Mouse (Mus musculus) layer of hippocampus, adult 9-11 months (tissue): Measurements from ENCODE around the gene Lrg1.
A peak's percentile ranks its signal among the peaks of the same experiment; 100 is the strongest.

Source experiments
- DNase-seq: peaks from one replicate; pipeline ENCODE4 v3.0.0; 2022

Gene Lrg1

DNA sequence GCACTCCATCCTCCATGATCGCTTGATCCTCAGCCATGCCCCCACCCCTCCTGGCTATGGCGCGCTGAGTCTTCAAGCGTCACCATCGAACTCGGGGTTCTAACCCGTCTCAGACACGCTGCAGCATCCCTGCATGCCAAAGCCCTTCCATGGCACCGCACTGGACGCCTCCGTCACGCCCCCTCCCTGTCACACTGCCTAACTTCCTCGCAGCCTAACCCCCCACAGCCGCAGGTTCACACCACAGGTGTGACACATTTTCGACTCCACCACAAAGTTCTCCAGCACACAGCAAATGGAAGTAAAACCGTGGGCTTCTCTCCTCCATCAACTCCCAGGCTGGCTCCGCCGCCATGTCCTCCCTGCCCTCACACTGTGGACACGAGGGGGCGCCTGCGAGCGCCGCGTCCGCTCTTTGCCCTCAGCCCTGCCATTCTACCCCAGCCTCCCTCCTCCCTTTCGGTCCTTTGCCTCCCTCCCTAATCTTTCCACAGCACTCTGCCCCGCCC, 12.7 kb upstream of the Lrg1 start:
- DNase-seq = no peak

DNA sequence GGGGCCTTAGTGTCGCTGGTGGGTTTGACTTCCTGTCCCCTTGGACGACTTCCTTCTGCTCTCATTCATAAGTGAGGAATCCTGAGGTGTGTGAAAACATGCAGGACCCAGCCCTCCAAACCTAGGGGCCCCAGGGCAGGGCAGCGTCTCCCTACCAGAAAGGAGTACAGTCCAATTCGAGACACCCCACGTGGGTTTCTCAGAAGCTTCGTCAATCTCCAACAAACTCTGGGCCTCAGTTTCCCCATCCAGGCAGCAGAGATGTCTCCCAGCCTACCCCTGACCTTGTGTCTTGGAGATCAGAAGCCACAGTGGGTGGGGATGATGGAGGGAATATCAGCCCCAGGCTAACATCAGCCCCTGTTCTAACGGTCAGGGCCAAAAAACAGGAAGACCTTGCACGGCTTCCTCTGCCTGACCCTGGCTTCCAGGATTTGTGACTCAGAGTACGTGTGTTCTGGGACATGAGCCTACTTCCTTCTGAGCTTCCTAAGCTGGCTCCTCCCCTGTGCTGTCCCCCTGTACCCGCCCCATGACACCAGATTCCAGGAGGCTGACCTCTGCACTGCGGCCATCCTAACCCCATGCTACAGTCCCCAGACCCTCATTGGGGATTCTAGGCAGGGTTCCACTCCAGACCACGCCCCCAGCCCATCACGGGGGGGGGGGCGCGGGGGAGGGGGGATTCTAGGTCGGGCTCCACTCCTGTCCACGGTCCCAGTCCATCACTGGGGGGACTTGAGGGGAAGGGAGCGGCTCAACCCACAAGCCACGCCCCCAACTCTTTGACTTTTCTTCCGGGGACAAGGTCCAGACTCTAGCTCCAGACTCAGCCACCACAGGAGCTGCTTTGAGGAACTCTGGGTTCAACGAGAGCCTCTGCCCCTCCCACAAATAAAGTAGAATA, 11.9 kb upstream of the Lrg1 start:
- no peak for DNase-seq

DNA sequence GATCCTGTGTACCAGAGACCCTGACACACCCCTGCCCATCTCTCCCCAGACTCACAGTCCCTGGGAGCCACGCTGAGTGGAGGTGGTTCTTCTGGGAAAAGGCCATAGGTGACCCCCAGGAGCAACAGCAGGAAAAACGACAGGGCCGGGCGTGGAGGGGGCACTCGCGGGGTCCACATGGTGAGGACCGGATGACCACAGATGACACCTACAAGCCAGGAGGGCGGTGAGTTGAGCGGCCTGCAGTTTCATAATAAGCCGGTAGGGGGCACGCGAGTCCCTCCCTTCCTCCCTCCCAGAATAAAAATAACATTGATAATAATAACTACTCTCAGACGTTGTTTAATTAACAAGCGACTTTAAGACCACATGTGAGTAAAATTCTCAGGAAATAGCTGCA, 10.9 kb upstream of the Lrg1 start:
- DNase-seq = no peak

DNA sequence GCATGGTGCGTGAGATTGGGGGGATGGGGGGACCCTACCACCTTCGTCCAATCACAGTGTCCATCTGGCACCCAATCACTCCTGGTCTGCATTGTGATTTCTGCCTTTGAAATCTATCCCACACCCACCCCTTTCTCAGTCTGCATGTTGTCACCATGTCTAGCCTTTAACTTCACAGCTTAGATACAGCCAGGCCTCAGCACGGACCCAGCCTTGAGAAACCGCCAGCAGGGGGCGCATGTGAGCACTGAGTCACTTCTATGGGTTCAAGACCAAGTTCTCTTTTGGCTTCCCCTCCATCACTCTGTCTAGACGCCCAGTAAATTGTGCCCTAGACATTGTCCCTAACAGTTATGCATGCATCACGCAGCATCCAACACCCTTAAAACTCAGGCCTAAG, 10.0 kb upstream of the Lrg1 start:
- DNase-seq = no peak

DNA sequence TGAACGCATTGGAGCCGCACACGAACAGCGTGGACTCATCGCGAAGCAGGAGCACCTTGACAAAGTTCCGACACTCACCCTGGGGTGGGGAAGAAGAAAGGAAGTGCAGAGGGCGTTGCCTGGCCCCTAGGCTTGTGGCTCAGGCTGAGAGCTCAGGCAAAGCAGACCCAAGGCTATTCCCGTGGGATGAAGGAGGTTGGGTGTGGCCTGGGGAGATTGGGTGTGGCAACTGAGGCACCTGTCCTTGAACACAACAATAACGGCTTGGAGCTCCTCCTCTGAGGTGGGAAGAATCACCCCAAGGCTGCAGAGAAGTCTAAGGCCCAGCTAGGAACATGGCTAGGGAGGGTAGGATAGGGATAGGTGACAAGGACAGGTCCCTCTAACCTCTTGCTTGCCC, 9.3 kb upstream of the Lrg1 start:
- DNase-seq = no peak

DNA sequence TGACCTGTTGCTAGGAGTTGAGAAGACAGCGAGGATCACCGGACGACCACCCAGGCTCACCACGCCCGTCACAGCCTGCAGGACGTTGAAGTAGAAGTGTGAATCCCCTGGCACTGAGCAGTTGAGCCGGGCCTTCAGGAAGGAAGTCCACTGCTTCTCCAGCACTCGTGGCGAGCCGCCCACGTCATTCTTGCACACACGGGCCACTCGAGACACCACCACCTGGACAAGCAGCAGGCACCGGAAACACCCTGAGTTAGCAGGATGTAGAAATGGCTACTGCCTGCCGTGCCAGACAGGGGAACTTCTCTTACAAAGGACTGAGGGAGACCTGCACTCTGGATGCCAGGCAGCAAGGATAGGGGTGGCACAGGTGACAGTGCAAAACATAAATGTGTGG, 6.4 kb upstream of the Lrg1 start:
- DNase-seq = peak; percentile 4

DNA sequence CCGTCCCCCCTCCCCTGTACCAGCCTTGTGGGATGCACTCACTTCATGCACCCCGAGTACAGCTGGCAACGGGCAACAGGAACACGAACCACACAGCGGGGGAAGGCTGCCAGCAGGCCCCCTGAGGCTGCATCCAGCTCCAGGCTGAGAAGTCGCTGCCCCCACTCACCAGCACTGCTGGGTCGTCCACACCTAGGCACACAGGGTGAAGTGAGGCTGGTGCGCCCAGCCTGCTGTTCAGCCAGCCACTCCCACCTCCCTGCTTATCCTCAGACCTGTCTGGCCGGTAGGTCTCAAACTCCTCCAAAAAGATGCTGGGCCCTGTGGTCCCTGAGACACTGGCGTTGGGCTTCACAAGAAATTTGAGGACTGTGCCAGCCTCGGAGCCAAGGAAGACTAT, 4.4 kb upstream of the Lrg1 start:
- no peak for DNase-seq

DNA sequence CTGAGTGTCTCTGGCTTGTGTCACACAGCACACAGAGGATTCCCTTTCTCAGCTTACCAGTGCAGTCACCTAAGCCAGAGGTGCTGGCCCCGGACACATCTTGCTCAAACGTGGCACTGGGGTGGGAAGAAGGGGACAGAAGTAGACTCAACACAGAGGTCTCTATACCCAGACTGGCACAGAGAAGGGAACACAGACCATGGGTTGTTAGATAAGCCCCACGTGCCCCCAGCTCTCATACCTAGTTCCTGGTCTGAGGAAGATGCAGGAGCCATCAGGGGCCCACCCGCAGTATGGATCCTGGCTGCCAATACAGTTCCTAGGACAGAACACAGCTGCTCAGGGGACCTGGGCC, 3.5 kb upstream of the Lrg1 start:
- no peak for DNase-seq

DNA sequence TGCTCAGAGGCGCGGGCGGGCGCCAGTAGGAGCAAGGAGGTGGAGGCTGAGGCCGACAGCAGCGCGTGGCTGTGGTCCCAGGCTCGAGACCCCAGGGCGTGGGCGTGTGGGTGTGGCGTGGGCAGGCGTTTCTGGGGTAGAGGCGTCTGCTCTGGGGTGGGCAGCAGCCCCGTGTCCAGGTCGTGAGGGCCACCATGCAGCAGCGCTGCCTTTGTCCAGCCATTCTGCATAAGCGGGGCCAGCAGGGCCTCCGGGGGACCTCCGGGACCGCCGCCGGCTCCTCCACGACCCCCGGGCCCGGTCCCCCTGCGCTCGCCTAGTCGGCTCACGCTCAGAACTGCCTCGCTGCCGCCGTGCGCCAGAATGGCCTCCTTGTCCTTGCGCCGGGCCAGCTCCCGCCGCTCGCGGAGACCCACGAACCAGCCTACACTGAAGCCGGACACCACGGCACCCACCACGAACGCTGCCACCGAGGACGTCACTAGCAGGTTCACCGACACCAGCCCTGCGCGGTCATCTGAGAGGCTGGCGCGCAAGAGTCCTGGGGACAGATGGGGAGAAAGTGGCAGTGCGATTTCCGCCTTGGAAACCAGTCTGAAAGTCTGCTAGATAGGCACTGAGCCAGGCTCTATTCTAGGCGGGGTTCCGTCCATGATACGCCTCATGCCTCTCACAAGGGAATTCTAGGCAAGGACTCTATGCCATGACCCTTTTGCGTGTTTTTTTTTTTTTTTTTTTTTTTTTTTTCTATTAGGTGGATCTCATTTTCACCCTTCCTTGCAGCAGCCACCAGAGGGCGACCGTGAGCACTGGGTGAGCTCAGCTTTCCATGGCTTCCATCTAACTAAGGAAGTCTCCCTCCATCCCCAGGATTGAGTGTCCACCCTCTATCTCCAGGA, 2.8 kb upstream of the Lrg1 start:
- no peak for DNase-seq

DNA sequence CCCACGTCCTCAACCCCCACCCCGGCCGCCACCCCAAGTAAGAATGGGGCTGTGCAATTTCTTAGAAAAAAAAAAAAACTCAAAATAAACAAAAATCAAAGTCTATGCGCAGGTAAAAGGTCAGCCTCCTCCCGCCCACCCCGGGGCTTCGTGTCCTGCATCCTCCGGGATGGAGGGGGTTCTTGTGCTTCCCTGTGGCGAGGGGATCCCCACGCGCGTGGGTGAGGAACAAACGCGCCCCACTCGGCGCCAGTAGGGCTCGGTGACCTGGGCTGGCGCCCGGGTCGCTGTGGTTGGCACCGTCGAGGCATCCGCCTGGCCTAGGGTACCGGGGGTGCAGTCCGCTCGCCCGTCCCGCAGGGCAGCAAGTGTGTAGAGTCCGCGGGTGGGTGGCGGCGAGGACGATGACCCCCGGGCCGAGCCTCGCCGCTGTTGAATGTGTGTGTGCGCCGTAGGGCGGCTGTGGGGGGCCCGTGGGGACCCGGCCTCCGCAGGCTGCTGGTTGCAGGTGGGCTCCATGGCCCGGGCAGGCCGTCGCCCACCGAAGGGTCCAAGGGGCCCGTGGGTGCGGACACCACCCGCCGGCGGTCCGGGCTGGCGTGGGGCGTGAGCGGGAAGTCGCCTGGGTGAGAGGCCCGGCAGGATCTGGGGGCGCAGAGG, 2.0 kb upstream of the Lrg1 start:
- DNase-seq = no peak

DNA sequence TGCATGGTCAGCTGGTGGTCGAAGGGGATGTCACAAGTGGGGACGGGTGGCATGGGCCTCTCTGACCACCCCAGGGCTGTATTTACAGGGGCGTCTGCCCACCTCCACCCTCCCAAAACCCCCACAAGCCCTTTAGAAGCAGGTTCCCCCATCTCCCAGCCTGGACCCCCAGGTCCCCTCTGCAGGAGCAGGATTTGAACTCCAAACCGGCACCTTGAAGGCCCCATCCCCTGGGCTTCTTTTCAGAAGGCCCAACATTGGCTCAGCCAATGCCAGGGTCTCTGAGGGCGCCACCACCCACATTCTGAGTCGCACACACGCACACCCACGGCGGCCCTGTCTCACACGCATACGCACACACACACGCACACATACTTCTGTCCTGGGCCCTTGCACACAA, 1.4 kb upstream of the Lrg1 start:
- DNase-seq = no peak

DNA sequence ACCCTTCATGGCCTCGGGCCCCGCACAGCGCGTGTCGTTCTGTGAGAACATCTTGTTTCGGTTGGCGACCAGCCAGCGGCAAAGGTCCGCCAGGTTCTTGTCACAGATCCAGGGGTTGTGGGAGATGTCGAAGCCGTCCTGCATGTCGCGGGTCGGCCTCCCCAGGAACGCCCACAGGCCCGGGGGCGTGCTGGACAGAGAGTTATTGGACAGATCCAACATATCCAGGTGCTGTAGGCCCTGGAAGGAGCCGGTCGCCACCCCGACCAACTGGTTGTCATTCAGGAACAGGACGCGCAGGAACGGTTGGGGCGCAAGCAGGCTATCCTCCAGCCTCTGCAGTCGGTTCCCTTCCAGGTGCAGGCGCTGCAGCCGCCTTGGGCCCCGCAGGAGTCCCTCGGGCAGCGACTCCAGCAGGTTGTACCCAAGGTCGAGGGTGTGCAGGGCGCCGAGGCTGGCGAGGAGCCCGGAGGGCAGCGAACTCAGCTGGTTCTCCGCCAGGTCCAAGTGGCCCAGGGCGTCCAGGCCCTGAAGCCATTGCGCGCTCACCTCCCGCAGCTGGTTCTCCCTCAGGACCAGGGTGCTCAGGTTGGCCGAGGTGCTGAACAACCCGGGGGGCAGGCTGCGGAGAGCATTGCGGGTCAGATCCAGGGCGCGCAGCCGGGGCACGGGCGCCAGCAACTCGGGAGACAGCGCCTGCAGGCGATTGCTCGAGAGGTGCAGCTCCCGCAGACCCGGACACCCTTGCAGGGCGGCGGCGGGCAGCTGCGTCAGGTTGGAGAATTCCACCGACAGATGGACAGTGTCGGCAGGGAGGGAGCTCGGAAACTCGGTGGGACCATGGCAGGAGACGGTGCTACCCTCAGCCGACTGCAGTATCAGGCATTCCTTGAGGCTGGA, 1.6 kb downstream of the Lrg1 start:
- no peak for DNase-seq

DNA sequence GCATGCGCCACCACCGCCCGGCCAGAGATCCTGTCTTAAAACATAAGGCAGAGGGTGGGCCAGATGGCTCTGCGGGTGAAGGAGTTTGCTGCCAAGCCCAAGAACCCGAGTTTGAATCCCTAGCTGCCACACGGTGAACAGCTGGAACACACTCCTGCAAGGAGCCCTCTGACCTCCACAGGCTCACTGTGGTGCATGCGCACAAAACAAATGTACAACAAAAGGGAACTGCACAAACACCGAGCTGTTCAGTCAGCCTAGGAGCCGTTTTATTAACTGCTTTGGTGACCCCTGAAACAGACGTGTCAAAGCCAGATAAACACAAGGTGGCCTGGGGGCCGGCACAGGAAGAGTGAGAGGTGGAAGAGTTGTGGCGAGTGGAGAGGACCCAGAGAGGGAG, 2.4 kb downstream of the Lrg1 start:
- no peak for DNase-seq

DNA sequence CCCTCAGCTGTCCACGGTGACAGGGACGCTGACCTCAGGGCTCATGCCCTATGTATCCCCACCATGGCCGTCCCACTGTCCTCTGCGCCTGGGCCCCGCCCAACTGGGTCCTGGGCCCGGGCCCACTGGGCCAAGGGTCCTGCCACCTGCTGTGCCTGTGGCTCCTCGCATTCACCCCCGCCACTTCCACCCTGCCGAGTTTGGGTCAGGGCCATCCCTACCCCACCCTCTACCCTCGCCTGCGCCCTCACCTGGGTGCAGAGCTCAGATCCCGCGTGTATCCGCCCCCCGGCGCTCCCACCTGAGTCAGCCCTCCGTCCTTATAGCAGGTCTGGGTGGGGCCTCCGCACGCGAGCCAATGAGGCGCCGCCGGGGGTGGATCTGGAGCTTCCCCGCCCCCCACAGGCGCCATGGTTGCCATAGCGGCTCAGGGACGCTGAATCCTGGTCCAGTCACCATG, 4.5 kb downstream of the Lrg1 start, which contains the start of gene Plin5:
Plin5 (minus strand) TSS at position 346 of the 460 bp plus-strand sequence.
- DNase-seq = no peak

DNA sequence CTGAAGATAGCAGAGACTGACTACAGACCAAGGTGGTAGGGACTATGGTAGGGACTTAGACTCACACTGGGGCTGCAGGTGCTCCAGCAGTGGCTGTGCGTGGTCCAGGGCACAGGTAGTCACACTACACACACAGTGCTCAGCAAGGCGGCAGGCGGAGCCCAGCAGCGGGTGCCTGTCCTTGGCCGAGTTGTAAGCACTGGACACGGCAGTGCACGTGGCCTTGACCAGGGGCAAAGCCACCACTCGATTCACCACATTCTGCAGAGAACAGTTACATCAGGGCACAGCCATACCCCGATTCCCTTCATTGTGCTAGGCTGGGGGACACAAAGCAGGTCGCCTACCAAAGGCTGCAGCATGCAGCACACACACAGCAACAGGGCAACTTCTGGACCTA, 5.6 kb downstream of the Lrg1 start:
- no peak for DNase-seq

DNA sequence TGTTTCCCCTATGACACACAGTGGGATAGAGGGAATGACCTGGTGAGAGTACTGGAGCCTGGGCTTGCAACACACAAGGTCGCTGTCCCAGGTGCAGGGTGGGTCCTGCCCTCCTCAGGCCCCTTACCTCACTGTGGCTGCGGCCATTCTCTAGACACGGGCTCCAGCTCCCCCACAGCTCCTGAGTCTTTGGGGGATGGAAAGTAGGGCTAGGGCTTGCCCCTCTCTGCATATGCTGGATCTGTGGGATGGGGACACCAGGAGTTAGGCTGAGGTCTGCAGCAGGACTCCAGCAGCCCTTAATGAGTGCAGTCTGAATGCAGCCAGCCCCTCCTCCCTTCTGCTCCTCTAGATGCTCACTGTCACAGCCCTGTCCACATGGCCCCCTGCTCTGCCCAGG, 9.1 kb downstream of the Lrg1 start:
- no peak for DNase-seq

DNA sequence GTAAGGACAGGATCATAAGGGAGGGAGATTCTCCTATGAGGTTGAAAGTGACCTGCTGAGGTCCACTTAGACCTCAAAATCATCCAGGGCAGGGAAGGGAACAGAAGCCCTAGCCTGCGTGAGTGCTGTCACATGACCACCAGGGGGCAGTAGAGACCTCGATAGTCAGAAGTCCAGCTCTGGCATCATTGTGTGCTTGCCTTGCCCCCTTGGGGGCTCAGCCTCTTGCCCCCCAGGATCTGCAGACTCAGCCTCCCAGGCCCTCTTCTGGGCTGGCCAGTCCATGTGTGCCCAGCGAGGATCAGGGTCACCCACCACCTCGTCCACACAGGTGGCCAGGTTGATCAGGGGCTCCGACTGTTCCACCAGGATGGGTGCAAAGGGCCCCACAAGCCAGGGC, 9.9 kb downstream of the Lrg1 start:
- DNase-seq = no peak

DNA sequence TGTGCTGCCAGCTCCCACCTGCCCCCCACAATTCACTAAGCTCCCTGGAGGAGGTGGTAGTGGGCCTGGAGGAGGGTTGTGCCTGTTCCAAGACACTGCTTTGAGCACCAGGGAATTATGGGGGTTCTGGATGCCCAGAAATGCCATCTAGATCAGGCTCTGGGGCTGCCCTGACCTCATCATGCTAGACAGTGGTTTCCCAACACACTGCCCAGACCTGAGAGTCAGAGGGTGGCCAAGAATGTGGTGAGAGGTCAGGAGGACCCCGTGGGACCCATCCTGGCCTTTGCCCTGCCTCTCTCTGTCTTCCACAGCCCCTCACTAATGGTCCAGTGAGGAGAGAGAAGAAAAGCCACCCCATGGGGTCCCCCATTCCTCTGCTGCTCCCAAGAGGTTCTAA, 10.8 kb downstream of the Lrg1 start:
- no peak for DNase-seq

DNA sequence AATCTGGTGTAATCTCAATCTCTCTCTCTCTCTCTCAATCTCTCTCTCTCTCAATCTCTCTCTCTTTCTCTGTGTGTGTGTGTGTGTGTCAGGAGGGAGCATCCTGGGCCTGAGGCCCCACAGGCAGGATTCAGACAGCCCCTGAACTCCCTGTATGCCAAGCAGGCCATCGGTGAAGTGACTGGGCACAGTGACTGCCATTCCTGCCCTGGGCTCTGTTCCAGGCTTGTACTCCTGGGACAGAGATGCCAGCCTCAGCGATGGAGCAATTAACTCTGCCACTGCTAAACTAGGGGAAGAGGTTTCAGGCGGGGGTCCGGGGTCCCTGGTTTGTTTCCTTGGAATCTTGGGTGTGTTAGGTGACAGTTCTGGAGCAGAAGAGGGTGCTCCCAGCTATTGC, 11.2 kb downstream of the Lrg1 start:
- no peak for DNase-seq

DNA sequence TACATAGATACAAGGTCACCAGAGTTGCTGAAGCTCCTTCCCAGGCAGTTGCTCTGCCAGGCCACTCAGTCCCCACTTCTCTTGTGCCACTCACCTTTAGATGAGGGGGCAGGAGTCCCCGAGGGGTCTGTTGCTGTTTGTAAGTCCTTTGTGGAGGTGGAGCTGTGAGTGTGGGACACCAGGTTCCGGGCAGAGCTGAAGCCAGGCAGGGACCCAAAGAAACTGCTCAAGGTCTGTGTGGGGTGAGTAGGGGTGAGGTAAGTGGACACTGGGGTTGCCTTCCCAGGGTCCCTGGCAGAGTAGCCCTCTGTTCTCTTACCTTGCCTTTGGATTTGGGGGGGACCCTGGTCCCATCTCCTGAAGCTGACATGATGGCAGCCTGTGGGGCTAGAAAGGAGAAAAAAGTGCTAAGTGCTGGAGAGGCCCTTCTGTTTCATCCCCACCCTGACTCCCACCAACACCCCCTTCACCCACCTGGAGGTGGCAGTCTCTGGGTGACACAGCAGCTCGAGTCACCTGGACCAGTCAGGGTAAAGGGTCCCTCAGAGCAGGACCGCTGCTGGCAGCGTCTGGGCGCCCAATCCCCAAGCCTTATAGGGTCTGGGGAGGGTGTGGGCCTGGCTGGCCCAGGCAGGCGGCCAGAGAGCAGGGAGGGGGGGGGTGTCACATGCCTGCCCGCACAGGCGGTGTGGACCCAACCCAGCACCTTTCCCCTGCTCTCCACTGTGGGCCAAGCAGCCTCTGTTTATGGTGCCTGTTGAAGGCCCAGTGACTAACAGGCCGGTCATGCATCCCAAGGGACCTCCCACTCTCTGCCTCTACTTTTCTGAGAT, 12.4 kb downstream of the Lrg1 start, which contains the start of gene Plin4:
Plin4 (minus strand) TSS at position 585 of the 833 bp plus-strand sequence.
- no peak for DNase-seq
